Mouse (Mus musculus) activated CD4-positive, CD25-positive, alpha-beta regulatory T cell (primary cell): ENCODE results near the gene Uchl5. TPM values are rescaled to one million over a fixed set of nuclear protein-coding genes. Genes with fewer than 3 reads are reported as not detected.

Experiments used
- polyA plus RNA-seq, 2 experiments: library from polyadenylated mRNA; unstranded; fragments of 100-300 nt; shearing (Covaris generic); gene quantifications; one replicate each; pipeline ENCODE4 v1.2.1; 2017

Gene Uchl5
- 10 to 100 TPM; 47.0 to 80.9 TPM for polyA plus RNA-seq

GRCm38 (mm10) chr1:143776446-143777411, at the start of gene Uchl5, which contains the start of gene Trove2:
Uchl5 (plus strand) TSS chr1:143777272.
Trove2 (minus strand) TSS chr1:143777068.

Other genes with a start within 250 kb of the Uchl5 start
- under 1 TPM; 0.14 TPM for gene B3galt2, start 136.6 kb upstream of the Uchl5 start, polyA plus RNA-seq
- 10 to 100 TPM; 57.2 to 73.1 TPM for gene Cdc73, start 74.4 kb upstream of the Uchl5 start, polyA plus RNA-seq
- gene Glrx2, start 60.9 kb upstream of the Uchl5 start, polyA plus RNA-seq: 100 to 1,000 TPM in 1 of 2 experiments, 10 to 100 TPM in 1; 99.4 to 123 TPM
- 1 to 10 TPM; 3.1 to 3.9 TPM for gene Trove2, start 204 bp upstream of the Uchl5 start, polyA plus RNA-seq
- gene Rgs2, start 226.9 kb downstream of the Uchl5 start, polyA plus RNA-seq: 10 to 100 TPM; 16.0 to 41.7 TPM